Mouse (Mus musculus) embryonic fibroblast, embryonic 13.5 days (primary cell): ENCODE measurements at regions not wholly inside any gene's neighbourhood (a gene's known extent, or its start where the extent isn't known, plus 50 kb on each side); places are given as distances from the start of the nearest gene placed in this dataset.

Experiments used
- H3K27ac ChIP-seq: 2 replicates; pipeline ENCODE4 v1.5.1; 2012; ENCODE audit warnings: low read length, control low read depth, inconsistent platforms; ENCODE audit not compliant: insufficient read depth
- H3K4me1 ChIP-seq: 2 replicates; pipeline ENCODE4 v1.6.1; 2011; ENCODE audit warnings: low read length; ENCODE audit not compliant: control insufficient read depth, insufficient read depth
- H3K4me3 ChIP-seq: 2 replicates; pipeline ENCODE4 v1.5.1; 2011; ENCODE audit warnings: mild to moderate bottlenecking, control low read depth, low read length; ENCODE audit not compliant: insufficient read depth
- CTCF ChIP-seq: IDR thresholded peaks from 2 replicates; pipeline ENCODE4 v1.5.1; 2011; ENCODE audit warnings: mild to moderate bottlenecking, control low read depth, low read length, moderate library complexity, borderline replicate concordance; ENCODE audit not compliant: insufficient read depth
- POLR2A ChIP-seq: IDR thresholded peaks from 2 replicates; pipeline ENCODE4 v1.6.1; 2011; ENCODE audit warnings: low read depth, mild to moderate bottlenecking, control low read depth, low read length, moderate library complexity

GRCm38 (mm10) chr13:101909026-101909425 lies 141.0 kb upstream of the Pik3r1 start:
- H3K4me1 ChIP-seq, result 0 out of 2 replicates have a peak, but pooled peaks cover 3% of the 10 kb centered on the region
- H3K4me3 ChIP-seq, result no peak overlapping the region
- TF ChIP-seq CTCF (no peak), POLR2A (no peak)
- H3K27ac ChIP-seq, result no peak overlapping the region

- Histone ChIP-seq H3K4me3 (no peak overlapping the region), H3K4me1 (0 out of 2 replicates have a peak, but pooled peaks cover 3% of the 10 kb centered on the region), H3K27ac (no peak overlapping the region)
- TF ChIP-seq CTCF (no peak), POLR2A (no peak)
Measured at GRCm38 (mm10) chr13:101910687-101911086, 142.7 kb upstream of the Pik3r1 start.

GRCm38 (mm10) chr13:101914132-101914531 lies 146.1 kb upstream of the Pik3r1 start:
- H3K27ac ChIP-seq, result no peak overlapping the region
- no peaks in the 10 kb centered on the region for H3K4me1 ChIP-seq
- no peak overlapping the region for H3K4me3 ChIP-seq
- TF ChIP-seq POLR2A, result no peak
- no peak for TF ChIP-seq CTCF

- Histone ChIP-seq H3K27ac (peak overlapping the region; percentile 56), H3K4me1 (no peaks in the 10 kb centered on the region), H3K4me3 (no peak overlapping the region)
- TF ChIP-seq CTCF (no peak), POLR2A (no peak)
Measured at GRCm38 (mm10) chr13:101914691-101915541, 146.9 kb upstream of the Pik3r1 start.

- TF ChIP-seq POLR2A (no peak), CTCF (no peak)
- Histone ChIP-seq H3K4me1 (no peaks in the 10 kb centered on the region), H3K27ac (no peak overlapping the region), H3K4me3 (no peak overlapping the region)
Measured at GRCm38 (mm10) chr13:101915542-101915941, 147.5 kb upstream of the Pik3r1 start.

- H3K4me1 ChIP-seq, result no peaks in the 10 kb centered on the region
- H3K27ac ChIP-seq, result no peak overlapping the region
- H3K4me3 ChIP-seq, result no peak overlapping the region
- no peak for TF ChIP-seq POLR2A
- TF ChIP-seq CTCF, result no peak
Measured at GRCm38 (mm10) chr13:101915948-101916594, 148.1 kb upstream of the Pik3r1 start.

- H3K4me3 ChIP-seq, result no peak overlapping the region
- no peaks in the 10 kb centered on the region for H3K4me1 ChIP-seq
- H3K27ac ChIP-seq, result no peak overlapping the region
- TF ChIP-seq POLR2A, result no peak
- TF ChIP-seq CTCF, result no peak
Measured at GRCm38 (mm10) chr13:101916876-101917275, 148.9 kb upstream of the Pik3r1 start.

- Histone ChIP-seq H3K27ac (no peak overlapping the region), H3K4me3 (no peak overlapping the region), H3K4me1 (no peaks in the 10 kb centered on the region)
- no peak for TF ChIP-seq POLR2A
- no peak for TF ChIP-seq CTCF
Measured at GRCm38 (mm10) chr13:101918185-101918584, 150.2 kb upstream of the Pik3r1 start.

- peak overlapping the region; percentile 43; the same call in 1 of the 2 replicates for H3K27ac ChIP-seq
- H3K4me1 ChIP-seq, result no peaks in the 10 kb centered on the region
- H3K4me3 ChIP-seq, result no peak overlapping the region
- no peak for TF ChIP-seq POLR2A
- TF ChIP-seq CTCF, result no peak
Measured at GRCm38 (mm10) chr13:101919266-101919665, 151.2 kb upstream of the Pik3r1 start.

- TF ChIP-seq CTCF, result no peak
- Histone ChIP-seq H3K4me3 (no peak overlapping the region), H3K4me1 (no peaks in the 10 kb centered on the region), H3K27ac (no peak overlapping the region)
Measured at GRCm38 (mm10) chr13:101920384-101920783, 152.4 kb upstream of the Pik3r1 start.
